Mouse (Mus musculus): ENCODE measurements around the gene Vps54. TPM values are rescaled to one million over a fixed set of nuclear protein-coding genes. Genes with fewer than 3 reads are reported as not detected.
"Not testable (repeated sequence)": the region's sequence is repeated elsewhere in the genome, so short reads cannot be mapped to it uniquely, and the experiment has no call there.

Vps54 gene
- 10 to 100 TPM; 79.9 to 99.7 (median 94.7) TPM for polyA plus RNA-seq (2017; shearing (Covaris generic))

- peak; percentile 33 for ATAC-seq
Measured at GRCm38 (mm10) chr11:21239021-21239661, at the start of gene Vps54. TSS of gene Vps54 (plus strand) at chr11:21239281.

GRCm38 (mm10) chr11:21191821-21192220, 47.3 kb upstream of the Vps54 start:
- ATAC-seq: not testable (repeated sequence)

GRCm38 (mm10) chr11:21194851-21195250, 44.2 kb upstream of the Vps54 start:
- no peak for ATAC-seq

GRCm38 (mm10) chr11:21209046-21209445, 30.0 kb upstream of the Vps54 start:
- no peak for ATAC-seq

GRCm38 (mm10) chr11:21209701-21210100, 29.4 kb upstream of the Vps54 start:
- not testable (repeated sequence) for ATAC-seq

- ATAC-seq: no peak
Measured at GRCm38 (mm10) chr11:21217419-21217818, 21.7 kb upstream of the Vps54 start.

GRCm38 (mm10) chr11:21219281-21219680, 19.8 kb upstream of the Vps54 start:
- peak; percentile 26 for ATAC-seq

- no peak for ATAC-seq
Measured at GRCm38 (mm10) chr11:21219851-21220587, 19.1 kb upstream of the Vps54 start.

GRCm38 (mm10) chr11:21220754-21221153, 18.3 kb upstream of the Vps54 start:
- peak; percentile 63 for ATAC-seq

- no peak for ATAC-seq
Measured at GRCm38 (mm10) chr11:21221396-21221795, 17.7 kb upstream of the Vps54 start.

GRCm38 (mm10) chr11:21222606-21223207, 16.4 kb upstream of the Vps54 start:
- ATAC-seq: peak; percentile 65

- no peak for ATAC-seq
Measured at GRCm38 (mm10) chr11:21223539-21223938, 15.5 kb upstream of the Vps54 start.

- peak; percentile 32 for ATAC-seq
Measured at GRCm38 (mm10) chr11:21224041-21224440, 15.0 kb upstream of the Vps54 start.

- no peak for ATAC-seq
Measured at GRCm38 (mm10) chr11:21224446-21224845, 14.6 kb upstream of the Vps54 start.

- no peak for ATAC-seq
Measured at GRCm38 (mm10) chr11:21224983-21225382, 14.1 kb upstream of the Vps54 start.

GRCm38 (mm10) chr11:21235381-21235780, 3.7 kb upstream of the Vps54 start:
- ATAC-seq: no peak

- no peak for ATAC-seq
Measured at GRCm38 (mm10) chr11:21235821-21236220, 3.3 kb upstream of the Vps54 start.

GRCm38 (mm10) chr11:21236996-21237395, 2.1 kb upstream of the Vps54 start:
- no peak for ATAC-seq

- ATAC-seq: peak; percentile 48
Measured at GRCm38 (mm10) chr11:21237474-21238278, 1.4 kb upstream of the Vps54 start.

- peak; percentile 27 for ATAC-seq
Measured at GRCm38 (mm10) chr11:21238279-21239020, 631 bp upstream of the Vps54 start.

GRCm38 (mm10) chr11:21239763-21240509, 855 bp downstream of the Vps54 start:
- no peak for ATAC-seq
